Mouse (Mus musculus) liver, postnatal 0 days (tissue): ENCODE results near the gene Fam69a.

Experiments used
- CTCF ChIP-seq: sonication (generic); IDR thresholded peaks from 2 replicates; pipeline ENCODE4 v1.5.1; 2016; ENCODE audit warnings: antibody characterized with exemption, low read depth
- EP300 ChIP-seq: IDR thresholded peaks from 2 replicates; pipeline ENCODE4 v1.6.1; 2016; ENCODE audit warnings: antibody characterized with exemption, low read depth, mild to moderate bottlenecking

DNA sequence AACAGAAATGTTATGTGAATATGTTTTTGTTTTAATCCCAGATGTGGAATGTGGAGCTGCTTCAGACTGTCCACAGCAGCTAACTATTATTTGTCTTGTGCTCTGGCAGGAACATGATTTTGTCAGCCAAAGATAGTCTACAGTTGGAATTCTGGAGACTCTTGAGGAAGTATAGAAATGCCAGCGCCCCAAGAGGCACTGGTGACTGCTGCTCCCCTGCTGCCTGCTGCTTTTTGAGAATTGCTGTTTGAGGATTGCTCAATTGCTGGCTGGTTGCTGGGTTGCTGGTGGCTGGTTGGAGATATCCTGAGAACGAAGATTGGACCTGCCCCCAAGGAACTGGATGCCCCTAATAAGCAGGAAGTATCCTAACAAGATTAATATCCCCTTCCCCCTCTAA, 22.8 kb upstream of the Fam69a start:
- TF ChIP-seq CTCF (no peak), EP300 (no peak)
